Mouse (Mus musculus) kidney, adult 2 months (tissue): ENCODE data around the gene Hdac4.

Experiments used
- CTCF ChIP-seq: fragments of 200-500 bp; conservative IDR thresholded peaks from 2 replicates; pipeline ENCODE4 v1.5.1; 2011; ENCODE audit warnings: low read depth, mild to moderate bottlenecking, control low read depth, low read length, moderate library complexity, mixed read lengths; ENCODE audit not compliant: insufficient read depth, insufficient read length
- POLR2A ChIP-seq: fragments of 200-500 bp; IDR thresholded peaks from one replicate; pipeline ENCODE4 v1.6.1; 2011; ENCODE audit warnings: low read depth, low read length, control low read depth

DNA sequence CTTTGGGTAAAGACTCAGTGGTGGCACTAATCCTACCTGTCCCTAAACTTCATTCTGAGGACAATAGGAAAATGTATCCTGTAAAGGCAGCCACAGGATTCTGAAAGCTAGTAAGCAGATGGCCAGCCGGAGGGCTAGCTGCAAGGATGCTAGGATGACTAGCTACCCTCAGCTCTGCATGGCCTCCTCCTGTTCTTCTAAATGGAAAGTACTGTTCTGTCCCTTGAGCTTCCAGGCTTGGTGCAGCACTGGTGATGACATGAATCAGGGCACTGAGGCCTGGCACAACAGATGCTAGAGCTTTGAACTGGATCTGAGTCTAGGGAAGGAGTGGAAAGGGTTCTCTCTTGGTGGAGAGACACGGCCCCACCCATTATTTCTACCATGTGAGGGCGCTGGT lies 150.6 kb downstream of the Hdac4 start:
- TF ChIP-seq CTCF (no peak), POLR2A (no peak)
